Mouse (Mus musculus) hindbrain, embryonic 15.5 days (tissue): ENCODE measurements around the gene Fam45a. TPM values are rescaled to one million over a fixed set of nuclear protein-coding genes. Genes with fewer than 3 reads are reported as not detected.

ENCODE experiments used
- ATAC-seq: fragments of 200-750 bp; cut with Nextera tagmentation; 2 replicates; pipeline ENCODE4 v1.8.0; 2017; ENCODE audit warnings: low read depth, moderate number of reproducible peaks, moderate TSS enrichment; ENCODE audit not compliant: low FRiP score
- H3K27ac ChIP-seq: fragments of 300-500 bp; sonication (generic); replicated peaks from 2 replicates; pipeline ENCODE4 v1.5.1; 2015; ENCODE audit warnings: mild to moderate bottlenecking, inconsistent platforms
- H3K27me3 ChIP-seq: fragments of 300-500 bp; sonication (generic); 2 replicates; pipeline ENCODE4 v1.6.1; 2015; ENCODE audit warnings: control low read depth, inconsistent platforms
- H3K36me3 ChIP-seq: fragments of 300-500 bp; sonication (generic); 2 replicates; pipeline ENCODE4 v1.6.1; 2015; ENCODE audit warnings: control low read depth, inconsistent platforms
- H3K4me1 ChIP-seq: fragments of 300-500 bp; sonication (generic); replicated peaks from 2 replicates; pipeline ENCODE4 v1.6.1; 2015; ENCODE audit warnings: control low read depth, inconsistent platforms
- H3K4me2 ChIP-seq: fragments of 300-500 bp; sonication (generic); 2 replicates; pipeline ENCODE4 v1.6.1; 2015; ENCODE audit warnings: moderate library complexity, mild to moderate bottlenecking, inconsistent platforms
- H3K4me3 ChIP-seq: fragments of 300-500 bp; sonication (generic); 2 replicates; pipeline ENCODE4 v1.5.1; 2015; ENCODE audit warnings: mild to moderate bottlenecking, inconsistent platforms
- H3K9ac ChIP-seq: fragments of 300-500 bp; sonication (generic); 2 replicates; pipeline ENCODE4 v1.6.1; 2015; ENCODE audit warnings: inconsistent platforms
- H3K9me3 ChIP-seq: fragments of 300-500 bp; sonication (generic); 2 replicates; pipeline ENCODE4 v1.6.1; 2016; ENCODE audit warnings: control low read depth, inconsistent platforms
- WGBS: fragments of 180-500 bp; shearing (Covaris S2); methylation state at CpG from one replicate; pipeline ENCODE4 v1.1.7; 2015; 5-methylcytosine and 5-hydroxymethylcytosine counted together
- polyA plus RNA-seq: library from polyadenylated mRNA; unstranded; fragments of >200 nt; fragmentation: Nextera tagmentation; extraction: Ambion mirVana; gene quantifications from 2 replicates; pipeline ENCODE4 v1.2.1, GENCODE M21; 2015

The Fam45a gene
- 41.2 and 42.9 TPM in 2 replicates for polyA plus RNA-seq

GRCm38 (mm10) chr19:60811098-60812035, at the start of gene Fam45a:
Gene Fam45a, plus strand, starts transcription at chr19:60811585.
- Histone ChIP-seq H3K9ac (peak within 1 kb of the TSS; percentile 84), H3K9me3 (no peaks in the 10 kb centered on the region), H3K36me3 (0 out of 2 replicates have a peak, but pooled peaks cover 5% of the 10 kb centered on the region), H3K4me2 (peak within 1 kb of the TSS; percentile 58), H3K4me1 (peaks cover 14% of the 10 kb centered on the region), H3K27me3 (no peaks in the 10 kb centered on the region), H3K4me3 (peak within 1 kb of the TSS; percentile 83), H3K27ac (peak within 1 kb of the TSS; percentile 82)
- ATAC-seq: peak; percentile 99
- WGBS: 2% methylated on average over 41 of the region's 45 CpGs

DNA sequence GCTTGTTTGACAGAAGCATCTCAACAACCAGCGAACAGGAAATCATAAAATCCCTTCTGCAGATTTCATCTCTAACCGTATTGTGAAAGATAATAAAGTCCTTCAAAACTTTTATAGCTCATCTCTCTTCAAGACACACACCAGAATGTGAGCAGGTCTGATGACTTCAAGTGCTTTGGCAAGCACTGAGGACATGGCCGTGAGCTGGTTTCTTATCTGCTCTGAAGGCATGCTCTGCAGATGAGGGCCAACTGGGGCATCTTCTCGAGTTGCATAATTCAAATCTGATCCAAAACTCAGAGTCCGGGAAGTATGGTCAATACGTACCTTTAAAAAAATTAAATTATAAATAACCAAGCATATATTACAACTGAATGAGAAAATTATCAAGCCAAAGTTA, 38.0 kb upstream of the Fam45a start:
- no peaks in the 10 kb centered on the region for H3K4me1 ChIP-seq
- H3K27me3 ChIP-seq: no peaks in the 10 kb centered on the region
- H3K9ac ChIP-seq: no peak overlapping the region
- no peak for ATAC-seq
- no peak overlapping the region for H3K4me3 ChIP-seq
- H3K27ac ChIP-seq: no peak overlapping the region
- no peak overlapping the region for H3K4me2 ChIP-seq
- peaks cover 79% of the 10 kb centered on the region for H3K36me3 ChIP-seq
- WGBS: 98% methylated on average over 6 of the region's 6 CpGs
- H3K9me3 ChIP-seq: no peaks in the 10 kb centered on the region

- 88% methylated on average over 3 of the region's 3 CpGs for WGBS
- peaks cover 21% of the 10 kb centered on the region for H3K36me3 ChIP-seq
These were observed 29.4 kb upstream of the Fam45a start for GRCm38 (mm10) chr19:60782034-60782433.

DNA sequence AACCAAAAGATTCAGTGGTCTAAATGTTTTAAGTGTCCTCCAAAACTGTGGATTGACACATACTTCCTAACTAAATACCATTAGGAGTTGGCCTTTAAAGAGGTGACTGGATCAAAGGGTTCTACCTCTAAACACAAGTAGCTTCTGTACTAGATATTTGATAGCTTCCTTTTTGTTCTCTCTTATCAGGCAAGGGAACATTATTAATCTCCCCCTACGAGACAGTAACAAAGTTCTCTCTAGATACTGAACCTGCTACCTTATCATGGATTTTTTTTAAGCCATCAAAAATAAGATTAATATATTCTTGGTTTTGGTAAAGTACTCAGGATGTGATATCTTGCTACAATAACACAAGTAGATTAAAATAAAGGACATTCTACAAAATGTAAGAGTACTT, 26.7 kb upstream of the Fam45a start:
- H3K9me3 ChIP-seq: no peaks in the 10 kb centered on the region
- 80% methylated on average over 1 of the region's 1 CpGs for WGBS
- no peaks in the 10 kb centered on the region for H3K27me3 ChIP-seq
- H3K4me3 ChIP-seq: no peak overlapping the region
- peaks cover 7% of the 10 kb centered on the region for H3K36me3 ChIP-seq
- no peak overlapping the region for H3K27ac ChIP-seq
- peaks cover 35% of the 10 kb centered on the region for H3K4me1 ChIP-seq
- H3K4me2 ChIP-seq: no peak overlapping the region
- no peak for ATAC-seq
- H3K9ac ChIP-seq: no peak overlapping the region

More at GRCm38 (mm10) chr19:60782034-60782433, 29.4 kb upstream of the Fam45a start:
- Histone ChIP-seq H3K9me3 (no peaks in the 10 kb centered on the region), H3K9ac (no peak overlapping the region), H3K4me1 (peaks cover 15% of the 10 kb centered on the region; the same call in 1 of the 2 replicates), H3K27ac (no peak overlapping the region), H3K4me3 (no peak overlapping the region), H3K27me3 (no peaks in the 10 kb centered on the region), H3K4me2 (no peak overlapping the region)
- no peak for ATAC-seq

GRCm38 (mm10) chr19:60787465-60788150, 23.8 kb upstream of the Fam45a start:
- H3K4me2 ChIP-seq: peak overlapping the region; percentile 30; the same call in 1 of the 2 replicates
- no peaks in the 10 kb centered on the region for H3K36me3 ChIP-seq
- no peak overlapping the region for H3K9ac ChIP-seq
- ATAC-seq: no peak
- no peak overlapping the region for H3K4me3 ChIP-seq
- no peaks in the 10 kb centered on the region for H3K27me3 ChIP-seq
- peaks cover 35% of the 10 kb centered on the region for H3K4me1 ChIP-seq
- 78% methylated on average over 2 of the region's 2 CpGs for WGBS
- H3K27ac ChIP-seq: no peak overlapping the region
- no peaks in the 10 kb centered on the region for H3K9me3 ChIP-seq

GRCm38 (mm10) chr19:60788214-60788960, 23.0 kb upstream of the Fam45a start:
- no peak for ATAC-seq
- Histone ChIP-seq H3K36me3 (no peaks in the 10 kb centered on the region), H3K4me3 (peak overlapping the region; percentile 23), H3K27me3 (no peaks in the 10 kb centered on the region), H3K4me2 (peak overlapping the region; percentile 60), H3K9me3 (no peaks in the 10 kb centered on the region), H3K4me1 (peaks cover 31% of the 10 kb centered on the region), H3K27ac (no peak overlapping the region), H3K9ac (0 out of 2 replicates have a peak overlapping the region, but pooled peaks have one; percentile 16)
- WGBS: 53% methylated on average over 6 of the region's 6 CpGs

DNA sequence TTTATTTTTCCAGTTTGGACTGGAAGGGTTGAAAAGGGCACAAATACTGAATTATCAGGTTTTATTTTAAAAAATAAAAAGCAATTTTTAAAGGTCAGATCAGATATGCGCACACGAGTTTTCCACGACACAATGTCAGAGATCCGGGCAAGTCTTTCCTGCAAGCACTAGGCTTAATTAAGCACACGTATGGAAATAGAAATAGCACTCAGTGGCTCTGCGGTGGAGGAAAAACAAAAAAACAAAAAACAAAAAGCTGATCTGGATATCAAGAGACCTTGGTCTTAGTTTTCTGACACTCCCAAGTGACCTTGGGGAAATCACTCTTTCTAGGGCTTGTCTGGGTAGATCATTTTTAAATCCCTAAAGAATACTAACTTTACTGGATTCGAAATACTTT, 21.9 kb upstream of the Fam45a start:
- 1% methylated on average over 7 of the region's 7 CpGs for WGBS
- H3K27me3 ChIP-seq: no peaks in the 10 kb centered on the region
- ATAC-seq: no peak

DNA sequence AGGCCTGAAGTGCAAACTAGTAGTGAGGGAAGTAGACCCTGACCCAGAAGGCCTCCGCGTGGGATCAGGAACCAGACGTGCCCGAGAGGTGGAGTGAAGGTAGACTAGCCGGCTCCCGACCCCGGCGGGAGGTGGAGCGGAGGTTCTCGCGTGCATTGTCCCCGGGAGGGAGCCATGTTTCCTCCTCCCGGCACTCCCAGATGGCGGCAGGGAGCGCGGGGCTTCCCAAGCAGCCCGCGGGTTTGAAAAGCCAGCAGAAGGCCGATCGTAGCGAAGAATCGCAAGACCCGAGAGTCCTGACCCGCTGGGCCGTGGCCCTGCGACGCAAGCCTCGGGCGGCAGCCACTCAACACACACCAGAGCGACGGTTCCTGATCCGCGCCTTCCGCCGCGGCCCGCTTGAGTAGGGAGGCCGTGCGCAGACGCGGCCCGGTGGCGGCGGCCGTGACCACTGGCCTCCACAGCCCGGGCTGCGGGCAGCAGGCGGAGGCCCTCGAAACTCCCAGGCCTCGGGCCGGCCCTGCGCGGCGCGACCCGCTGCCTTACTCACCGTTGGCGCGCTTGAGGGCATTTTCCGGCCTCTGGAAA, 21.4 kb upstream of the Fam45a start:
- Histone ChIP-seq H3K4me3 (peak overlapping the region; percentile 85), H3K4me2 (peak overlapping the region; percentile 60), H3K27ac (peak overlapping the region; percentile 97), H3K27me3 (no peaks in the 10 kb centered on the region), H3K4me1 (peaks cover 31% of the 10 kb centered on the region), H3K9ac (peak overlapping the region; percentile 82), H3K36me3 (no peaks in the 10 kb centered on the region), H3K9me3 (no peaks in the 10 kb centered on the region)
- ATAC-seq: peak; percentile 81
- 0% methylated on average over 58 of the region's 60 CpGs for WGBS

More for the DNA sequence above, 21.9 kb upstream of the Fam45a start:
- Histone ChIP-seq H3K4me3 (peak overlapping the region; percentile 85), H3K9me3 (no peaks in the 10 kb centered on the region), H3K9ac (peak overlapping the region; percentile 82), H3K4me2 (peak overlapping the region; percentile 60), H3K36me3 (no peaks in the 10 kb centered on the region), H3K27ac (no peak overlapping the region; the same call in 1 of the 2 replicates), H3K4me1 (peaks cover 31% of the 10 kb centered on the region)

DNA sequence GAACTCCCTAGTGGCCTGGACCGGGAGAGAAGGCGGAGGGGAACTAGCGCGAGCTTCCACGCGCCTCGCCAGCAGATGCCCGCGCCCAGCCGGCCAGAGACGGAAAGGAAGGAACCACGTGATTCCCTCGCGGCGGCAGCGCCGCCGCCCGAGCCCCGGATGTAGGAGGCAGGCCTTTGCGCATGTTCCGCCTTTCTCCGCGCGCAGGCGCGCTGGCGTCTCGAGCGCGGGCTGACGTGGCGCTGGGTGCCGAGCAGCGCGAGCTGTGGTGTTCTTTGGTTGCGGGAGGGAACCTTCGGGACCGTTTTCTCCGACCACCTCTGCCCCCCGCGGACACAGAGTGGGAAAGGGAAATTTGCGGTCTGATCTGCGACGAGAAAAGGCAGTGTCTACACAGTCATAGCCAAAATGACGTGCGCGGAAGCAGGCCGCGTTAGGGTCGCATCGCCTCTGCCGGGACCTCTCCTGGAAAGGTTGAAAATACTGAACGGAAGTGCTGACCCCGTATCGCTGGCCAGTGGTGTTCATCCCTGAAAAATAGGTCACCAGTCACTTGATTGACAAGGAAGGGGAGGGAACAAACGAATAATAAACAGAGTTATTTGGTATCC, 20.7 kb upstream of the Fam45a start, which contains the start of gene Eif3a:
TSS of gene Eif3a (minus strand) at position 108 of the 611 bp plus-strand sequence.
- Histone ChIP-seq H3K9ac (peak within 1 kb of the TSS; percentile 82), H3K9me3 (no peaks in the 10 kb centered on the region), H3K4me2 (peak within 1 kb of the TSS; percentile 60), H3K4me3 (peak within 1 kb of the TSS; percentile 85), H3K27me3 (no peaks in the 10 kb centered on the region), H3K27ac (peak within 1 kb of the TSS; percentile 97), H3K4me1 (peaks cover 31% of the 10 kb centered on the region), H3K36me3 (no peaks in the 10 kb centered on the region)
- ATAC-seq: peak; percentile 97
- WGBS: under 1% methylated on average over 57 of the region's 57 CpGs

DNA sequence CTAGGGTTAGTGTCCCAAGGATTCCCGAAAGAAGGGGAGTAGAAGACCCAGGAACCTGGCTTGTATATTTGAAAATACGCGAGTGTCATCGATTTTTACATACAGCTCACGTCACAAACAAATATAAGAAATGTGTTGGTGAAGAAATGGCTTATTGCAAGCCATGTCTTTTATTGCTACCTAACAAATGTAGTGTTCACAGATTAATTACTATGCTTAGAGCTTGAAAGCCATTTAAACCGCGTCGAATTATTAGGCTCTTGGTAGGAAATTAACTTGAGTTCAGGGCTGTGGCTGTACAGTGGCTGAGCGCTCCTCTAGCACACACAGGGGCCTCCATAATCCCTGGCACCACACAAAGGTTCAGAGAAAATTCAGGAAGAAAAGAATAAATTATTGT, 20.2 kb upstream of the Fam45a start:
- 15% methylated on average over 9 of the region's 9 CpGs for WGBS
- Histone ChIP-seq H3K27me3 (no peaks in the 10 kb centered on the region), H3K27ac (peak overlapping the region; percentile 97), H3K9me3 (no peaks in the 10 kb centered on the region), H3K4me1 (peaks cover 26% of the 10 kb centered on the region), H3K9ac (peak overlapping the region; percentile 82), H3K4me3 (peak overlapping the region; percentile 85), H3K4me2 (peak overlapping the region; percentile 60), H3K36me3 (no peaks in the 10 kb centered on the region)
- no peak for ATAC-seq
